In the genomic region with DNA sequence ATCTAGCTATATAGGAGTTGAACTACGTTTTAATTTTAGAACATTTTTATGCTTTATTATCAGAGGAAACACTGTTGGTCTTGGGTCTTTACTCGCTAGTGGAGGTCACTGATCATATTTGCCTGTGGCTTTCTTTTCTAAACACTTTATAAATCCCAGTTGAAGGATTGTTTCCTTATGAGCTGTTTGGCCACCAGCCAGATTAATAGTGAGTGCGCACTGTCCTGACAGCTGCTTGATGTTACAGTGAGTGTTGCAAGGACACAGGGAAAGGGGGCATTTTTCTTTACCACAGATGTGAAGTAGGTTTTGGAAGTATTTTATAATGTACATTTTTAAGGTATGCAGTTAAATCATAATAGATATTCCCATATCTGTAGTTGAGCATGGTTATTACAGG, we compare ENCODE assay signal across 13 mouse cellular contexts. TPM values are rescaled to one million over a fixed set of nuclear protein-coding genes. Genes with fewer than 3 reads are reported as not detected.
A peak's percentile ranks its signal among the peaks of the same experiment; 100 is the strongest.
DNase-seq lines count a peak whose midpoint lies in the region; ATAC-seq lines count a peak whose summit lies in the region.
"Had no signal": no experiment of that assay in that cellular context is flagged by ENCODE, and none has a peak within 500 bp of the region (broad histone marks: within the 10 kb centered on the region; RNA-seq: fewer than 3 reads in every experiment).

No protein-coding gene starts in this region.

- H3K9me3 ChIP-seq in hindbrain, embryonic 16.5 days (ENCODE audit: control insufficient read depth, low read length), result no peaks in the 10 kb centered on the region
- H3K9me3 ChIP-seq in hindbrain, embryonic 11.5 days (ENCODE audit: control insufficient read depth, low read length), result no peaks in the 10 kb centered on the region
- no peaks in the 10 kb centered on the region for H3K9me3 ChIP-seq in intestine, embryonic 15.5 days
- H3K9me3 ChIP-seq: midbrain, embryonic 15.5 days had no signal

- no peak for DNase-seq in hindbrain, embryonic 11.5 days (ENCODE audit: low spot score)
- DNase-seq in adrenal gland, postnatal 10 days, result peak; percentile 32
- DNase-seq in lung, postnatal 14 days, result peak; percentile 51
- DNase-seq in spleen, adult 18-20 months, result no peak
- DNase-seq in cerebellum, adult 9-11 months, result no peak
- DNase-seq in layer of hippocampus, adult 9-11 months, result no peak
- DNase-seq: cerebellum, adult 11 months; layer of hippocampus, postnatal 36 days; right cerebral cortex, postnatal 25 days had no signal

- no peak overlapping the region for H3K4me2 ChIP-seq in hindbrain, embryonic 16.5 days (ENCODE audit: low read length)
- H3K4me2 ChIP-seq in hindbrain, embryonic 11.5 days (replicated peaks; ENCODE audit: low read depth, low read length), result no peak overlapping the region
- H3K4me2 ChIP-seq in intestine, embryonic 15.5 days (replicated peaks), result no peak overlapping the region
- H3K4me2 ChIP-seq: midbrain, embryonic 15.5 days had no signal

- 0 out of 2 replicates have a peak, but pooled peaks have one; percentile 41 for ATAC-seq in hindbrain, embryonic 16.5 days
- ATAC-seq in hindbrain, embryonic 11.5 days (ENCODE audit: low FRiP score), result no peak
- ATAC-seq in intestine, embryonic 15.5 days, result peak; percentile 71
- ATAC-seq: forebrain, embryonic 16.5 days; midbrain, embryonic 15.5 days had no signal

- H3K36me3 ChIP-seq in hindbrain, embryonic 16.5 days (ENCODE audit: control insufficient read depth, insufficient read depth, low read length), result no peaks in the 10 kb centered on the region
- H3K36me3 ChIP-seq in hindbrain, embryonic 11.5 days (ENCODE audit: control insufficient read depth, insufficient read depth, low read length), result no peaks in the 10 kb centered on the region
- H3K36me3 ChIP-seq in intestine, embryonic 15.5 days, result no peaks in the 10 kb centered on the region
- H3K36me3 ChIP-seq: midbrain, embryonic 15.5 days had no signal

- 58% methylated on average over 3 of the region's 3 CpGs for WGBS in hindbrain, embryonic 16.5 days
- WGBS in hindbrain, embryonic 11.5 days, result 77% methylated on average over 3 of the region's 3 CpGs
- WGBS in intestine, embryonic 15.5 days, result 13% methylated on average over 3 of the region's 3 CpGs

- H3K4me1 ChIP-seq in hindbrain, embryonic 16.5 days (ENCODE audit: control insufficient read depth, insufficient read depth, low read depth, low read length), result peaks cover 3% of the 10 kb centered on the region; the same call in 1 of the 2 replicates
- H3K4me1 ChIP-seq in hindbrain, embryonic 11.5 days (replicated peaks; ENCODE audit: control insufficient read depth, insufficient read depth, low read length), result no peaks in the 10 kb centered on the region
- H3K4me1 ChIP-seq in intestine, embryonic 15.5 days (replicated peaks), result peaks cover 25% of the 10 kb centered on the region
- H3K4me1 ChIP-seq: midbrain, embryonic 15.5 days had no signal

- no peak overlapping the region for H3K27ac ChIP-seq in hindbrain, embryonic 16.5 days (ENCODE audit: low read depth, low read length)
- H3K27ac ChIP-seq in hindbrain, embryonic 11.5 days (ENCODE audit: low read depth, low read length), result no peak overlapping the region
- peak overlapping the region; percentile 74; the same call in 1 of the 2 replicates for H3K27ac ChIP-seq in intestine, embryonic 15.5 days
- H3K27ac ChIP-seq: midbrain, embryonic 15.5 days had no signal

- no peaks in the 10 kb centered on the region for H3K27me3 ChIP-seq in hindbrain, embryonic 16.5 days (replicated peaks; ENCODE audit: control insufficient read depth, insufficient read depth, low read length)
- H3K27me3 ChIP-seq in hindbrain, embryonic 11.5 days (ENCODE audit: control insufficient read depth, insufficient read depth, low read length), result no peaks in the 10 kb centered on the region
- no peaks in the 10 kb centered on the region for H3K27me3 ChIP-seq in intestine, embryonic 15.5 days (replicated peaks)
- H3K27me3 ChIP-seq: midbrain, embryonic 15.5 days had no signal

- no peak overlapping the region for H3K4me3 ChIP-seq in hindbrain, embryonic 16.5 days (ENCODE audit: low read length)
- H3K4me3 ChIP-seq in hindbrain, embryonic 11.5 days (ENCODE audit: low read depth, low read length), result no peak overlapping the region
- H3K4me3 ChIP-seq in intestine, embryonic 15.5 days (replicated peaks), result no peak overlapping the region
- H3K4me3 ChIP-seq: midbrain, embryonic 15.5 days had no signal

- no peak overlapping the region for H3K9ac ChIP-seq in hindbrain, embryonic 16.5 days (ENCODE audit: low read depth, low read length)
- no peak overlapping the region for H3K9ac ChIP-seq in hindbrain, embryonic 11.5 days (ENCODE audit: low read depth, low read length)
- no peak overlapping the region for H3K9ac ChIP-seq in intestine, embryonic 15.5 days
- H3K9ac ChIP-seq: midbrain, embryonic 15.5 days had no signal

RNA-seq across cellular contexts. Expression of a gene that starts 50.4 kb away (rescaled TPM):
- 21.8 and 22.3 TPM in 2 replicates for polyA plus RNA-seq in hindbrain, embryonic 16.5 days (2015; fragmentation: Nextera tagmentation; extraction: Ambion mirVana)
- polyA plus RNA-seq in hindbrain, embryonic 11.5 days (2014; fragmentation: Nextera tagmentation; extraction: Ambion mirVana), result 28.9 TPM in 2 replicates
- total RNA-seq in adrenal gland, postnatal 10 days (2021), result 10 to 100 TPM; 13.9 to 15.1 TPM
- 26.0 and 27.0 TPM in 2 replicates for polyA plus RNA-seq in intestine, embryonic 15.5 days (2015; fragmentation: Nextera tagmentation; extraction: Ambion mirVana)

Comparison
In these comparisons a context has a peak if more than half of its experiments do, and no peak if none do; other contexts are left out.
1. DNase-seq: peak in adrenal gland, postnatal 10 days (single experiment) and lung, postnatal 14 days (single experiment); none in hindbrain, embryonic 11.5 days (single experiment), spleen, adult 18-20 months (0 of 2), cerebellum, adult 9-11 months (single experiment) and layer of hippocampus, adult 9-11 months (single experiment).